Mouse (Mus musculus): Measurements from ENCODE around the gene Dnajb12. TPM values are rescaled to one million over a fixed set of nuclear protein-coding genes. Genes with fewer than 3 reads are reported as not detected.

Gene Dnajb12
- polyA plus RNA-seq, 1 experiment from 2014 or later = 28.6 TPM

GRCm38 (mm10) chr10:59901986-59902605 lies 22.7 kb downstream of the Dnajb12 start:
- Histone ChIP-seq H3K9me3 (ENCODE audit: control insufficient read depth, low read length) (no peaks in the 10 kb centered on the region), H3K27me3 (replicated peaks; ENCODE audit: control insufficient read depth, insufficient read depth, low read length) (no peaks in the 10 kb centered on the region), H3K4me3 (ENCODE audit: low read depth, low read length) (no peak overlapping the region), H3K27ac (ENCODE audit: low read depth) (no peak overlapping the region), H3K4me2 (ENCODE audit: low read length) (no peak overlapping the region), H3K36me3 (ENCODE audit: control insufficient read depth, insufficient read depth, low read length) (peaks cover 15% of the 10 kb centered on the region), H3K9ac (ENCODE audit: low read length) (no peak overlapping the region), H3K4me1 (replicated peaks; ENCODE audit: control insufficient read depth, insufficient read depth, low read length) (peaks cover 36% of the 10 kb centered on the region)
- ATAC-seq (replicated peaks; ENCODE audit: low FRiP score, low TSS enrichment, low read depth) (no peak), DNase-seq (ENCODE audit: low spot score) (no peak)
- WGBS = 80% methylated on average over 8 of the region's 8 CpGs

GRCm38 (mm10) chr10:59902606-59902990 lies 23.2 kb downstream of the Dnajb12 start:
- Histone ChIP-seq H3K9me3 (ENCODE audit: control insufficient read depth, low read length) (no peaks in the 10 kb centered on the region), H3K27me3 (replicated peaks; ENCODE audit: control insufficient read depth, insufficient read depth, low read length) (no peaks in the 10 kb centered on the region), H3K9ac (ENCODE audit: low read length) (no peak overlapping the region), H3K4me1 (replicated peaks; ENCODE audit: control insufficient read depth, insufficient read depth, low read length) (peaks cover 41% of the 10 kb centered on the region), H3K4me3 (ENCODE audit: low read depth, low read length) (no peak overlapping the region), H3K4me2 (ENCODE audit: low read length) (no peak overlapping the region), H3K36me3 (ENCODE audit: control insufficient read depth, insufficient read depth, low read length) (peaks cover 10% of the 10 kb centered on the region), H3K27ac (ENCODE audit: low read depth) (no peak overlapping the region)
- DNase-seq (ENCODE audit: low spot score) (no peak), ATAC-seq (replicated peaks; ENCODE audit: low FRiP score, low TSS enrichment, low read depth) (no peak)
- 47% methylated on average over 8 of the region's 8 CpGs for WGBS

GRCm38 (mm10) chr10:59903170-59903569 lies 23.8 kb downstream of the Dnajb12 start:
- no peak overlapping the region for H3K4me3 ChIP-seq (ENCODE audit: low read depth, low read length)
- H3K36me3 ChIP-seq (ENCODE audit: control insufficient read depth, insufficient read depth, low read length) = peaks cover 4% of the 10 kb centered on the region; the same call in 1 of the 2 replicates
- no peak overlapping the region for H3K27ac ChIP-seq (ENCODE audit: low read depth)
- H3K4me2 ChIP-seq (ENCODE audit: low read length) = no peak overlapping the region
- 39% methylated on average over 7 of the region's 7 CpGs for WGBS
- no peaks in the 10 kb centered on the region for H3K27me3 ChIP-seq (replicated peaks; ENCODE audit: control insufficient read depth, insufficient read depth, low read length)
- no peaks in the 10 kb centered on the region for H3K9me3 ChIP-seq (ENCODE audit: control insufficient read depth, low read length)
- peaks cover 45% of the 10 kb centered on the region for H3K4me1 ChIP-seq (replicated peaks; ENCODE audit: control insufficient read depth, insufficient read depth, low read length)
- ATAC-seq (replicated peaks; ENCODE audit: low FRiP score, low TSS enrichment, low read depth) (no peak), DNase-seq (ENCODE audit: low spot score) (no peak)
- no peak overlapping the region for H3K9ac ChIP-seq (ENCODE audit: low read length)

- DNase-seq (ENCODE audit: low spot score) (no peak), ATAC-seq (replicated peaks; ENCODE audit: low FRiP score, low TSS enrichment, low read depth) (peak; percentile 29)
- Histone ChIP-seq H3K36me3 (ENCODE audit: control insufficient read depth, insufficient read depth, low read length) (no peaks in the 10 kb centered on the region), H3K4me3 (ENCODE audit: low read depth, low read length) (no peak overlapping the region), H3K4me2 (ENCODE audit: low read length) (no peak overlapping the region), H3K9me3 (ENCODE audit: control insufficient read depth, low read length) (no peaks in the 10 kb centered on the region), H3K9ac (ENCODE audit: low read length) (no peak overlapping the region), H3K27me3 (replicated peaks; ENCODE audit: control insufficient read depth, insufficient read depth, low read length) (no peaks in the 10 kb centered on the region), H3K4me1 (replicated peaks; ENCODE audit: control insufficient read depth, insufficient read depth, low read length) (peaks cover 45% of the 10 kb centered on the region), H3K27ac (ENCODE audit: low read depth) (peak overlapping the region; percentile 69; the same call in 1 of the 2 replicates)
- 67% methylated on average over 3 of the region's 3 CpGs for WGBS
Measured at GRCm38 (mm10) chr10:59907080-59907609, 27.8 kb downstream of the Dnajb12 start.

GRCm38 (mm10) chr10:59907695-59908299 lies 28.4 kb downstream of the Dnajb12 start:
- 37% methylated on average over 7 of the region's 7 CpGs for WGBS
- no peaks in the 10 kb centered on the region for H3K36me3 ChIP-seq (ENCODE audit: control insufficient read depth, insufficient read depth, low read length)
- H3K4me3 ChIP-seq (ENCODE audit: low read depth, low read length) = no peak overlapping the region
- H3K4me1 ChIP-seq (replicated peaks; ENCODE audit: control insufficient read depth, insufficient read depth, low read length) = peaks cover 41% of the 10 kb centered on the region
- H3K27ac ChIP-seq (ENCODE audit: low read depth) = peak overlapping the region; percentile 69; the same call in 1 of the 2 replicates
- H3K9ac ChIP-seq (ENCODE audit: low read length) = no peak overlapping the region
- no peak overlapping the region for H3K4me2 ChIP-seq (ENCODE audit: low read length)
- no peaks in the 10 kb centered on the region for H3K9me3 ChIP-seq (ENCODE audit: control insufficient read depth, low read length)
- no peaks in the 10 kb centered on the region for H3K27me3 ChIP-seq (replicated peaks; ENCODE audit: control insufficient read depth, insufficient read depth, low read length)
- DNase-seq (ENCODE audit: low spot score) (peak; percentile 69), ATAC-seq (replicated peaks; ENCODE audit: low FRiP score, low TSS enrichment, low read depth) (peak; percentile 30)

- no peaks in the 10 kb centered on the region for H3K27me3 ChIP-seq (replicated peaks; ENCODE audit: control insufficient read depth, insufficient read depth, low read length)
- H3K4me1 ChIP-seq (replicated peaks; ENCODE audit: control insufficient read depth, insufficient read depth, low read length) = peaks cover 34% of the 10 kb centered on the region
- WGBS = 46% methylated on average over 7 of the region's 7 CpGs
- ATAC-seq (replicated peaks; ENCODE audit: low FRiP score, low TSS enrichment, low read depth) = no peak
- DNase-seq (ENCODE audit: low spot score) = no peak
- H3K9ac ChIP-seq (ENCODE audit: low read length) = no peak overlapping the region
- H3K9me3 ChIP-seq (ENCODE audit: control insufficient read depth, low read length) = no peaks in the 10 kb centered on the region
- no peaks in the 10 kb centered on the region for H3K36me3 ChIP-seq (ENCODE audit: control insufficient read depth, insufficient read depth, low read length)
- H3K4me2 ChIP-seq (ENCODE audit: low read length) = no peak overlapping the region
- H3K27ac ChIP-seq (ENCODE audit: low read depth) = peak overlapping the region; percentile 81; the same call in 1 of the 2 replicates
- no peak overlapping the region for H3K4me3 ChIP-seq (ENCODE audit: low read depth, low read length)
Measured at GRCm38 (mm10) chr10:59908776-59909315, 29.5 kb downstream of the Dnajb12 start.

GRCm38 (mm10) chr10:59909357-59909847 lies 30.0 kb downstream of the Dnajb12 start:
- H3K4me2 ChIP-seq (ENCODE audit: low read length) = peak overlapping the region; percentile 3
- no peaks in the 10 kb centered on the region for H3K9me3 ChIP-seq (ENCODE audit: control insufficient read depth, low read length)
- WGBS = 9% methylated on average over 14 of the region's 14 CpGs
- DNase-seq (ENCODE audit: low spot score) = peak; percentile 74
- no peak overlapping the region for H3K9ac ChIP-seq (ENCODE audit: low read length)
- no peak for ATAC-seq (replicated peaks; ENCODE audit: low FRiP score, low TSS enrichment, low read depth)
- no peaks in the 10 kb centered on the region for H3K27me3 ChIP-seq (replicated peaks; ENCODE audit: control insufficient read depth, insufficient read depth, low read length)
- H3K4me1 ChIP-seq (replicated peaks; ENCODE audit: control insufficient read depth, insufficient read depth, low read length) = peaks cover 34% of the 10 kb centered on the region
- H3K4me3 ChIP-seq (ENCODE audit: low read depth, low read length) = no peak overlapping the region
- H3K36me3 ChIP-seq (ENCODE audit: control insufficient read depth, insufficient read depth, low read length) = no peaks in the 10 kb centered on the region
- peak overlapping the region; percentile 81 for H3K27ac ChIP-seq (ENCODE audit: low read depth)

- Histone ChIP-seq H3K9ac (ENCODE audit: low read length) (no peak overlapping the region), H3K27ac (ENCODE audit: low read depth) (no peak overlapping the region; the same call in 1 of the 2 replicates), H3K4me2 (ENCODE audit: low read length) (peak overlapping the region; percentile 38), H3K36me3 (ENCODE audit: control insufficient read depth, insufficient read depth, low read length) (no peaks in the 10 kb centered on the region), H3K9me3 (ENCODE audit: control insufficient read depth, low read length) (no peaks in the 10 kb centered on the region), H3K4me1 (replicated peaks; ENCODE audit: control insufficient read depth, insufficient read depth, low read length) (peaks cover 37% of the 10 kb centered on the region), H3K4me3 (ENCODE audit: low read depth, low read length) (no peak overlapping the region), H3K27me3 (replicated peaks; ENCODE audit: control insufficient read depth, insufficient read depth, low read length) (no peaks in the 10 kb centered on the region)
- WGBS = 41% methylated on average over 6 of the region's 6 CpGs
- ATAC-seq (replicated peaks; ENCODE audit: low FRiP score, low TSS enrichment, low read depth) (0 out of 2 replicates have a peak, but pooled peaks have one; percentile 0), DNase-seq (ENCODE audit: low spot score) (no peak)
Measured at GRCm38 (mm10) chr10:59911091-59911490, 31.7 kb downstream of the Dnajb12 start.

Data from intestine, embryonic 14.5 days (tissue).